Mouse (Mus musculus): ENCODE results near the gene Alg14. TPM values are rescaled to one million over a fixed set of nuclear protein-coding genes. Genes with fewer than 3 reads are reported as not detected.

Gene Alg14
- polyA plus RNA-seq (2015; fragmentation: Nextera tagmentation; extraction: Ambion mirVana) = 34.1 and 39.6 TPM in 2 replicates

GRCm38 (mm10) chr3:121291560-121292258 lies at the start of gene Alg14:
TSS of gene Alg14 (plus strand) at chr3:121291773.
- Histone ChIP-seq H3K4me3 (peak within 1 kb of the TSS; percentile 80), H3K27me3 (no peaks in the 10 kb centered on the region), H3K4me2 (peak within 1 kb of the TSS; percentile 67), H3K4me1 (replicated peaks) (peaks cover 5% of the 10 kb centered on the region), H3K9ac (peak within 1 kb of the TSS; percentile 76), H3K9me3 (replicated peaks) (no peaks in the 10 kb centered on the region), H3K27ac (peak within 1 kb of the TSS; percentile 98), H3K36me3 (no peaks in the 10 kb centered on the region)
- under 1% methylated on average over 42 of the region's 42 CpGs for WGBS
- ATAC-seq (replicated peaks; ENCODE audit: insufficient number of reproducible peaks, insufficient read depth, low FRiP score, low read depth) = peak; percentile 98

GRCm38 (mm10) chr3:121242111-121242936 lies 49.2 kb upstream of the Alg14 start:
- no peaks in the 10 kb centered on the region for H3K36me3 ChIP-seq
- WGBS = 61% methylated on average over 9 of the region's 9 CpGs
- no peak overlapping the region for H3K4me2 ChIP-seq
- H3K4me3 ChIP-seq = no peak overlapping the region
- no peaks in the 10 kb centered on the region for H3K27me3 ChIP-seq
- ATAC-seq (replicated peaks; ENCODE audit: insufficient number of reproducible peaks, insufficient read depth, low FRiP score, low read depth) = no peak
- H3K9ac ChIP-seq = no peak overlapping the region
- no peak overlapping the region for H3K27ac ChIP-seq
- no peaks in the 10 kb centered on the region for H3K9me3 ChIP-seq (replicated peaks)
- H3K4me1 ChIP-seq (replicated peaks) = 0 out of 2 replicates have a peak, but pooled peaks cover 5% of the 10 kb centered on the region

- no peak overlapping the region for H3K27ac ChIP-seq
- 72% methylated on average over 4 of the region's 4 CpGs for WGBS
- no peak for ATAC-seq (replicated peaks; ENCODE audit: insufficient number of reproducible peaks, insufficient read depth, low FRiP score, low read depth)
Measured at GRCm38 (mm10) chr3:121242941-121243340, 48.6 kb upstream of the Alg14 start.

GRCm38 (mm10) chr3:121250048-121250447 lies 41.5 kb upstream of the Alg14 start:
- H3K9ac ChIP-seq = no peak overlapping the region
- H3K4me1 ChIP-seq (replicated peaks) = peaks cover 7% of the 10 kb centered on the region; the same call in 1 of the 2 replicates
- H3K27me3 ChIP-seq = no peaks in the 10 kb centered on the region
- no peak overlapping the region for H3K4me3 ChIP-seq
- H3K4me2 ChIP-seq = no peak overlapping the region
- 0 out of 2 replicates have a peak, but pooled peaks have one; percentile 22 for ATAC-seq (replicated peaks; ENCODE audit: insufficient number of reproducible peaks, insufficient read depth, low FRiP score, low read depth)
- 77% methylated on average over 9 of the region's 9 CpGs for WGBS
- no peaks in the 10 kb centered on the region for H3K9me3 ChIP-seq (replicated peaks)
- H3K36me3 ChIP-seq = no peaks in the 10 kb centered on the region
- no peak overlapping the region for H3K27ac ChIP-seq

More at GRCm38 (mm10) chr3:121242941-121243340, 48.6 kb upstream of the Alg14 start:
- no peak overlapping the region for H3K9ac ChIP-seq
- H3K9me3 ChIP-seq (replicated peaks) = no peaks in the 10 kb centered on the region
- H3K4me1 ChIP-seq (replicated peaks) = 0 out of 2 replicates have a peak, but pooled peaks cover 5% of the 10 kb centered on the region
- no peak overlapping the region for H3K4me3 ChIP-seq
- H3K27me3 ChIP-seq = no peaks in the 10 kb centered on the region
- no peaks in the 10 kb centered on the region for H3K36me3 ChIP-seq
- H3K4me2 ChIP-seq = no peak overlapping the region

GRCm38 (mm10) chr3:121250576-121251433 lies 40.8 kb upstream of the Alg14 start:
- no peak overlapping the region for H3K27ac ChIP-seq
- peaks cover 7% of the 10 kb centered on the region; the same call in 1 of the 2 replicates for H3K4me1 ChIP-seq (replicated peaks)
- no peak for ATAC-seq (replicated peaks; ENCODE audit: insufficient number of reproducible peaks, insufficient read depth, low FRiP score, low read depth)

GRCm38 (mm10) chr3:121255501-121255900 lies 36.1 kb upstream of the Alg14 start:
- peaks cover 12% of the 10 kb centered on the region for H3K4me1 ChIP-seq (replicated peaks)
- H3K9me3 ChIP-seq (replicated peaks) = no peaks in the 10 kb centered on the region
- WGBS = 87% methylated on average over 7 of the region's 7 CpGs
- H3K36me3 ChIP-seq = no peaks in the 10 kb centered on the region
- H3K27me3 ChIP-seq = peaks cover 8% of the 10 kb centered on the region
- ATAC-seq (replicated peaks; ENCODE audit: insufficient number of reproducible peaks, insufficient read depth, low FRiP score, low read depth) = no peak
- H3K27ac ChIP-seq = no peak overlapping the region
- H3K4me3 ChIP-seq = no peak overlapping the region
- no peak overlapping the region for H3K9ac ChIP-seq
- H3K4me2 ChIP-seq = no peak overlapping the region

More at GRCm38 (mm10) chr3:121250576-121251433, 40.8 kb upstream of the Alg14 start:
- Histone ChIP-seq H3K9ac (no peak overlapping the region), H3K27me3 (no peaks in the 10 kb centered on the region), H3K4me3 (no peak overlapping the region), H3K4me2 (no peak overlapping the region), H3K9me3 (replicated peaks) (no peaks in the 10 kb centered on the region), H3K36me3 (no peaks in the 10 kb centered on the region)
- 62% methylated on average over 19 of the region's 19 CpGs for WGBS

- WGBS = 83% methylated on average over 8 of the region's 8 CpGs
- no peak overlapping the region for H3K9ac ChIP-seq
- H3K4me3 ChIP-seq = no peak overlapping the region
- no peak overlapping the region for H3K27ac ChIP-seq
- H3K4me2 ChIP-seq = no peak overlapping the region
- H3K27me3 ChIP-seq = peaks cover 15% of the 10 kb centered on the region
- H3K4me1 ChIP-seq (replicated peaks) = peaks cover 7% of the 10 kb centered on the region
- no peaks in the 10 kb centered on the region for H3K36me3 ChIP-seq
- H3K9me3 ChIP-seq (replicated peaks) = no peaks in the 10 kb centered on the region
- no peak for ATAC-seq (replicated peaks; ENCODE audit: insufficient number of reproducible peaks, insufficient read depth, low FRiP score, low read depth)
Measured at GRCm38 (mm10) chr3:121256131-121256530, 35.4 kb upstream of the Alg14 start.

GRCm38 (mm10) chr3:121257418-121257817 lies 34.2 kb upstream of the Alg14 start:
- Histone ChIP-seq H3K4me2 (no peak overlapping the region), H3K9me3 (replicated peaks) (no peaks in the 10 kb centered on the region), H3K9ac (no peak overlapping the region), H3K27ac (no peak overlapping the region), H3K4me3 (no peak overlapping the region), H3K4me1 (replicated peaks) (peaks cover 11% of the 10 kb centered on the region), H3K27me3 (peaks cover 26% of the 10 kb centered on the region), H3K36me3 (no peaks in the 10 kb centered on the region)
- ATAC-seq (replicated peaks; ENCODE audit: insufficient number of reproducible peaks, insufficient read depth, low FRiP score, low read depth) = no peak
- 78% methylated on average over 10 of the region's 10 CpGs for WGBS

- WGBS = 59% methylated on average over 20 of the region's 20 CpGs
Measured at GRCm38 (mm10) chr3:121258521-121259478, 32.8 kb upstream of the Alg14 start.

GRCm38 (mm10) chr3:121260041-121260440 lies 31.5 kb upstream of the Alg14 start:
- Histone ChIP-seq H3K27me3 (peaks cover 49% of the 10 kb centered on the region), H3K36me3 (no peaks in the 10 kb centered on the region), H3K4me3 (no peak overlapping the region), H3K4me2 (no peak overlapping the region), H3K9ac (no peak overlapping the region), H3K9me3 (replicated peaks) (no peaks in the 10 kb centered on the region), H3K27ac (no peak overlapping the region), H3K4me1 (replicated peaks) (peaks cover 19% of the 10 kb centered on the region)
- ATAC-seq (replicated peaks; ENCODE audit: insufficient number of reproducible peaks, insufficient read depth, low FRiP score, low read depth) = no peak
- WGBS = 75% methylated on average over 7 of the region's 7 CpGs

More at GRCm38 (mm10) chr3:121258521-121259478, 32.8 kb upstream of the Alg14 start:
- no peaks in the 10 kb centered on the region for H3K9me3 ChIP-seq (replicated peaks)
- ATAC-seq (replicated peaks; ENCODE audit: insufficient number of reproducible peaks, insufficient read depth, low FRiP score, low read depth) = no peak
- peak overlapping the region; percentile 17 for H3K4me2 ChIP-seq
- H3K9ac ChIP-seq = no peak overlapping the region
- no peaks in the 10 kb centered on the region for H3K36me3 ChIP-seq
- peaks cover 19% of the 10 kb centered on the region for H3K4me1 ChIP-seq (replicated peaks)
- H3K4me3 ChIP-seq = no peak overlapping the region
- H3K27me3 ChIP-seq = peaks cover 38% of the 10 kb centered on the region
- H3K27ac ChIP-seq = no peak overlapping the region
